Mouse (Mus musculus): ENCODE measurements around the gene Dclk3. TPM values are rescaled to one million over a fixed set of nuclear protein-coding genes. Genes with fewer than 3 reads are reported as not detected.

Gene Dclk3
- polyA plus RNA-seq, 1 experiment = 5.3 TPM

GRCm38 (mm10) chr9:111476479-111477016, 37.7 kb downstream of the Dclk3 start:
- peak in 1 of 2 experiments; percentile 6 for DNase-seq
- Histone ChIP-seq H3K4me1 (ENCODE audit: control insufficient read depth, insufficient read depth, low read length) (no peaks in the 10 kb centered on the region; the same call in 1 of the 2 replicates), H3K27ac (ENCODE audit: insufficient read depth, low read length) (no peak overlapping the region), H3K4me3 (replicated peaks; ENCODE audit: insufficient read depth, low read depth, low read length) (no peak overlapping the region), H3K27me3 (ENCODE audit: control insufficient read depth, insufficient read depth, low read length) (no peaks in the 10 kb centered on the region)
- no peak for TF ChIP-seq POLR2A (IDR thresholded peaks at IDR 0.05; ENCODE audit: borderline replicate concordance, insufficient read depth, low read length)
- no peak for TF ChIP-seq CTCF (IDR thresholded peaks at IDR 0.05; ENCODE audit: borderline replicate concordance, insufficient read depth, low read depth, low read length)
- WGBS = 77% methylated on average over 6 of the region's 6 CpGs

DNA sequence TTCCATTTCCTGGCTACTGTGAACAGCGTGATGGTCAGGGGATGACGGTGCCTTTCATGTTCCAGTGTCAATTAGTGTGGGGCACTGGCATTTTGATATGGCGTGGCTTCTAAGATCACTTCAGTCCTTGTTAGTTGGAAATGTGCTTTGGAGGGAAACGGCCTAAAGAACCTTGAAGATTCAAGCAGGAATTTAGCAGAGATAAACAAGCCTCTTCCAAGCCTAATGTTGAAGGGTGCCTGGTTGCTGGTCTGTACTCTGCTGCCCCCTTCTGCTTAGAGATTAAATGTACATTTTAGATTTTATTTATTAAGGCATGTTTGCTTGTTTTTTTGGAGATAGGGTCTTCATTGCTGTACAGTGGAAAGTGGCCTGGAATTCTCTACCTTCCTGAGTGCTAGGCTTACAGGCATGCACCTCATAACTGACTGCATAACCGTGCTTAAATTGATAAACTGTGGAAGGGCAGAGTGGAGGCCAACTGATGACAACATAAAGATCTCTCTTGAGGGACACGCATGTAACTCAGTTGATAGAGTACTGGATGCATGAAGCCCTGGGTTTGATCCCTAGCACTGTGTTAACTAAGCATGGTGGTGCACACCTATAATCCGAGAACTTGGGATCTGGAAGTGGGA, 40.1 kb downstream of the Dclk3 start:
- no peak for TF ChIP-seq POLR2A (IDR thresholded peaks at IDR 0.05; ENCODE audit: borderline replicate concordance, insufficient read depth, low read length)
- TF ChIP-seq CTCF (IDR thresholded peaks at IDR 0.05; ENCODE audit: borderline replicate concordance, insufficient read depth, low read depth, low read length) = peak; percentile 52; the same call in 1 of the 2 replicates
- DNase-seq = peak in 1 of 2 experiments; percentile 6
- 56% methylated on average over 7 of the region's 7 CpGs for WGBS

DNA sequence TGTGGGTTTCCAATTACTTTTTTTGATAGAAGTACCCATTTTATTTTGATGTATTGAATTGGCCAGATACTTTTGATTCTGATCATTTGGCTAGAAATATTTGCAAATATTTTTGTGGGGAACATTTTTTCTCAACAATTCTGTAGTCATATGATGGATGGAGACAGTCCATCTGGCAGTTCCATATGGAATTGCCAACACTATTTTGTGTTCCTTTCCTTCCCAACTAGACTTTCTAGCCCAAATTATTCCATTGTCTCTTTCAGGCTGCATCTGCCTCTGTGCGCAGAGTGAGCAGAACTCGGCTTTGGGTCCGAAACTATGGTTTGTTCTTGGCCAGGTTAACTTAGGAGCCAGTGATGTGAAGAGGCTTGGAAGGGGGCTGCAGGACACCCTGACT, 42.1 kb downstream of the Dclk3 start:
- H3K4me3 ChIP-seq (replicated peaks; ENCODE audit: insufficient read depth, low read depth, low read length) = no peak overlapping the region
- TF ChIP-seq CTCF (IDR thresholded peaks at IDR 0.05; ENCODE audit: borderline replicate concordance, insufficient read depth, low read depth, low read length) (no peak), POLR2A (IDR thresholded peaks at IDR 0.05; ENCODE audit: borderline replicate concordance, insufficient read depth, low read length) (no peak)
- 80% methylated on average over 3 of the region's 3 CpGs for WGBS
- no peak overlapping the region for H3K27ac ChIP-seq (ENCODE audit: insufficient read depth, low read length)
- DNase-seq = no peak
- H3K27me3 ChIP-seq (ENCODE audit: control insufficient read depth, insufficient read depth, low read length) = no peaks in the 10 kb centered on the region
- H3K4me1 ChIP-seq (ENCODE audit: control insufficient read depth, insufficient read depth, low read length) = no peaks in the 10 kb centered on the region; the same call in 1 of the 2 replicates

More for the DNA sequence above, 40.1 kb downstream of the Dclk3 start:
- Histone ChIP-seq H3K4me3 (replicated peaks; ENCODE audit: insufficient read depth, low read depth, low read length) (no peak overlapping the region), H3K27ac (ENCODE audit: insufficient read depth, low read length) (no peak overlapping the region), H3K27me3 (ENCODE audit: control insufficient read depth, insufficient read depth, low read length) (no peaks in the 10 kb centered on the region), H3K4me1 (ENCODE audit: control insufficient read depth, insufficient read depth, low read length) (no peaks in the 10 kb centered on the region; the same call in 1 of the 2 replicates)

DNA sequence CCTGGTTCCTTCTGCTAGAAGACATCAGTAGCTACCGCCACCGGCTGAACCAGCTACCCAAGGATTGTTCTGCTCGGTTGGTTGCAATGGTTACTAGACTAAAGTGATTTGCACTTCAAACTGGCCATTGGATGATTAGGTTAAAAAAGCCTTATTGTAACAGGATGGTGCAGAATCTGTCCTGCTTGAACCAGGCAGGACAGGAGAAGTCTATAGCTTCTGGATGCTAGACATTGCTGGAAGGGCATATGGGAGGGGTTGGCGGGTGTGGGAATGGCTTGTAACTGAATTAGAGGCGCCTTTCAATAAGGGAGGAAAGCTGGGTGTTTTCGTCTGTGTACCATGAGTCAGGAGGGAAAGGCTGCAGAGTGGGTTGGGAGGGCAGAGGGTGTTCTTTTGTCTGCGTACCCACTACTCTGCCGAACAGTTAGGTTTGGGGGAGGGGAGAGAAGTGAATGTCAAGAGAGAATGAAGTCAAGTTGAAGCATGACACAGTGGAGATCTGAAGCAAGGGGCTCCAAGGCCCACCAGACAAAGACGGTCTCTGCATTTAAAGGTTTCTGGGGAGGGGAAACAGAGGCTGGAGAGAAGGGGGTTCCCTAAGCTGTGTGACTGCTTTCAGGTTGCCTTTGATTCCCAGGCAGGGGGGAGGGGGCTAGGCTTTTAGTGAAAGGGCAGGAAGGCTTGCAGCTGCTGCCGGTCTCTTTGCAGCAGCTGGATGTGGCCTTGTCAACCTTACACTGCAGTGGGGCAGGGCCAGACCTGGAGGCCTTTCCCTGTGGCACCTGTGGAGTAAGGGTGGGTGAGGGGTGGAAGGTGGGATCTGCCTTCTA, 48.0 kb downstream of the Dclk3 start:
- Histone ChIP-seq H3K4me3 (replicated peaks; ENCODE audit: insufficient read depth, low read depth, low read length) (no peak overlapping the region), H3K27me3 (ENCODE audit: control insufficient read depth, insufficient read depth, low read length) (no peaks in the 10 kb centered on the region), H3K27ac (ENCODE audit: insufficient read depth, low read length) (no peak overlapping the region), H3K4me1 (ENCODE audit: control insufficient read depth, insufficient read depth, low read length) (no peaks in the 10 kb centered on the region)
- 66% methylated on average over 10 of the region's 10 CpGs for WGBS
- no peak for DNase-seq
- TF ChIP-seq POLR2A (IDR thresholded peaks at IDR 0.05; ENCODE audit: borderline replicate concordance, insufficient read depth, low read length) = no peak
- TF ChIP-seq CTCF (IDR thresholded peaks at IDR 0.05; ENCODE audit: borderline replicate concordance, insufficient read depth, low read depth, low read length) = no peak

DNA sequence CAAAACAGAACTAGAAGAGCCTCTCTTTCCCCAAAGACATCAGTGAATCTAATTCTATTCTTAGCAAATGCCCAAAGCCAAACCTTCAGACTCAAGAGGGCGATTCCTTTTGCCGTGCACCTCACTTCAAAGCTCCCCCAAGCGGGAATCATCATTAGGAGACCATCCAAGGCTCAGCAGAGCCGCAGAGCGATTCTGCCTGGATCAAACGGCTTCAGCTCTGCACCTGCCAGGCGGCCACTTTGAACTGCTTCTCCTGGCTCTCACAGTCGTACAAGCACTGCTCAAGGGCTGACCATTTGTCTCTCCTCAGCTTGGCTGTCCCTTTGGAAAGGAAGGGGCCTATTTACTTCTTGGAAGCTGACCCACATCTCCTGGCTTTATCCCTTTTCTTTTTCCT, 51.7 kb downstream of the Dclk3 start:
- Histone ChIP-seq H3K27me3 (ENCODE audit: control insufficient read depth, insufficient read depth, low read length) (no peaks in the 10 kb centered on the region), H3K4me1 (ENCODE audit: control insufficient read depth, insufficient read depth, low read length) (no peaks in the 10 kb centered on the region), H3K27ac (ENCODE audit: insufficient read depth, low read length) (no peak overlapping the region), H3K4me3 (replicated peaks; ENCODE audit: insufficient read depth, low read depth, low read length) (no peak overlapping the region)
- WGBS = 32% methylated on average over 8 of the region's 8 CpGs
- no peak for DNase-seq
- TF ChIP-seq CTCF (IDR thresholded peaks at IDR 0.05; ENCODE audit: borderline replicate concordance, insufficient read depth, low read depth, low read length) = no peak

- no peak overlapping the region for H3K4me3 ChIP-seq (replicated peaks; ENCODE audit: insufficient read depth, low read depth, low read length)
- no peak for DNase-seq
- H3K27me3 ChIP-seq (ENCODE audit: control insufficient read depth, insufficient read depth, low read length) = no peaks in the 10 kb centered on the region
- no peaks in the 10 kb centered on the region for H3K4me1 ChIP-seq (ENCODE audit: control insufficient read depth, insufficient read depth, low read length)
- no peak overlapping the region for H3K27ac ChIP-seq (ENCODE audit: insufficient read depth, low read length)
- no peak for TF ChIP-seq CTCF (IDR thresholded peaks at IDR 0.05; ENCODE audit: borderline replicate concordance, insufficient read depth, low read depth, low read length)
- no peak for TF ChIP-seq POLR2A (IDR thresholded peaks at IDR 0.05; ENCODE audit: borderline replicate concordance, insufficient read depth, low read length)
- WGBS = 48% methylated on average over 4 of the region's 4 CpGs
Observed at GRCm38 (mm10) chr9:111491280-111491679, 52.4 kb downstream of the Dclk3 start.

DNA sequence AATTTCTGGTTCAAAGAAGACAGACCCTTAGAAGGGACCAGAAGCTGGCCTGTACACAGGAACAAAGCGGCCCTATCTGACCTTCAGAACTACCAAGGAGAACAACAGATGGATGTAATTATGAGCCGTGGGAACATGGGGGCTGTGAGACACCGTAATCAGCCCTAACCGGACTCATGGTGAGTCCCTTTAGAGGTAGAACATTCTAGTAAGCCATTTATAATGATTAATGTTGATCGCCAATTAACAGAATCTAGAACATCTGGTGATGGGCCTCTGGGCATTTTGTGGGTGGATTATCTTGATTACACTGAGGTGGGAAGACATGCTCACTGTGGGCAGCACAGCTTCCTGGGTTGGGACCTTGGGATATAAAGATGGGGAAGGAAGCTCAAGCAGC, 54.6 kb downstream of the Dclk3 start:
- TF ChIP-seq CTCF (IDR thresholded peaks at IDR 0.05; ENCODE audit: borderline replicate concordance, insufficient read depth, low read depth, low read length) = no peak
- TF ChIP-seq POLR2A (IDR thresholded peaks at IDR 0.05; ENCODE audit: borderline replicate concordance, insufficient read depth, low read length) = no peak
- no peaks in the 10 kb centered on the region for H3K4me1 ChIP-seq (ENCODE audit: control insufficient read depth, insufficient read depth, low read length)
- no peak overlapping the region for H3K27ac ChIP-seq (ENCODE audit: insufficient read depth, low read length)
- 63% methylated on average over 5 of the region's 5 CpGs for WGBS
- H3K4me3 ChIP-seq (replicated peaks; ENCODE audit: insufficient read depth, low read depth, low read length) = no peak overlapping the region
- no peak for DNase-seq
- no peaks in the 10 kb centered on the region for H3K27me3 ChIP-seq (ENCODE audit: control insufficient read depth, insufficient read depth, low read length)
